Mouse (Mus musculus) brain, embryonic 14.5 days (tissue): ENCODE results near the gene Oscar.

Source experiments
- CTCF ChIP-seq: fragments of 200-500 bp; IDR thresholded peaks from 2 replicates; pipeline ENCODE4 v1.5.1; 2012; ENCODE audit warnings: inconsistent platforms, mild to moderate bottlenecking, moderate library complexity, borderline replicate concordance; ENCODE audit not compliant: insufficient read depth, insufficient read length; ENCODE audit errors: extremely low read depth
- POLR2A ChIP-seq: fragments of 200-500 bp; IDR thresholded peaks from 2 replicates; pipeline ENCODE4 v1.6.1; 2012; ENCODE audit warnings: mild to moderate bottlenecking, inconsistent platforms, borderline replicate concordance; ENCODE audit not compliant: poor library complexity, insufficient read depth, insufficient read length, severe bottlenecking; ENCODE audit errors: extremely low read depth

DNA sequence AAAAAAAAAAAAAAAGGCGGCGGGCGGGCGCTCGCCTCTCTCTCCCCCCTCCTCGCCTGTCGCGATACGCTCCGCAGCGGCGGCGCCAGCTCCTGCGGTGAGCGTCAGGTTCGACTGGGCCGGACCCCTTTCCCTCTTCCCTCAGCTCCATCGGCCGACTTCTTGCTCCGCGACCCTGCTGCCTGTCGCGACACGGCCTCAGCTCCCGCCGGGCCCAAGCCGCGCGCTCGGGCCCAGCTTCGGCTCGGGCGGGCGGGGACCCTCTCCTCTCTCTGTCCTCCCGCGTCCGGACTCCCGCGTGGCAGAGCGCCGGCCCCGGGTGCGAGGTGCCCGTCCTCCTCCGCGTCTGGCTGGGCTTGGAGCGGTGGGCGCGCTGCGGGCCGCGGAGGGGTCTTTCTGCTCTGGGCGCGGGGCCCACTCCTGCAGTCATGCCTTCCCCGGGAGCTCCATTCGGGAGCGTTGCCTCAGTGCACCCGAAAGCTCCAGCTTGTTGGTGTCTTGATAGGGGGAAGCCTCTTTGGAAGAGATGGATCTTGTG lies 29.6 kb upstream of the Oscar start:
- TF ChIP-seq CTCF (no peak), POLR2A (no peak)
